Mouse (Mus musculus): ENCODE data around the gene Trpm8.

The Trpm8 gene

GRCm38 (mm10) chr1:88355681-88356080 is 78.2 kb downstream of the Trpm8 start:
- DNase-seq (ENCODE audit: low spot score): no peak

DNA sequence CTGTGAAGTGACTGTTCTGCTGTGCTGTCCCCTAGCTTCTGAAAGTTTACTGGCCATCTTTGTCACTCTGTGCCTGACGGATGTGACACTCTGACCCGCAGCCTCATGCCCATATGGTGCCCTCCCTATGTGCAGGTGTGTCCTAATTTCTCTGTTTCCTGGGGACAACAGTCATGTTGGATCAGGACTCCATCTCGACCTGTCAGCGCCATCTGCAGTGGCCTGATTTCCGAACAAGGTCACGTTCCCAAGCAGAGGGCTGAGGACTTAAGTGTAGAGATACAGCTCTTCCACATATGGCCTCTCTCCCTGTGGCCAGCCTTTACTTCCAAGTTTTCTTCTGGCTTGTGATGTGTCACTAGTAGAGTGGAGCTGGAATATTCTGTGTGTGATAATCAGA is 79.2 kb downstream of the Trpm8 start:
- no peak for DNase-seq (ENCODE audit: low spot score)

DNA sequence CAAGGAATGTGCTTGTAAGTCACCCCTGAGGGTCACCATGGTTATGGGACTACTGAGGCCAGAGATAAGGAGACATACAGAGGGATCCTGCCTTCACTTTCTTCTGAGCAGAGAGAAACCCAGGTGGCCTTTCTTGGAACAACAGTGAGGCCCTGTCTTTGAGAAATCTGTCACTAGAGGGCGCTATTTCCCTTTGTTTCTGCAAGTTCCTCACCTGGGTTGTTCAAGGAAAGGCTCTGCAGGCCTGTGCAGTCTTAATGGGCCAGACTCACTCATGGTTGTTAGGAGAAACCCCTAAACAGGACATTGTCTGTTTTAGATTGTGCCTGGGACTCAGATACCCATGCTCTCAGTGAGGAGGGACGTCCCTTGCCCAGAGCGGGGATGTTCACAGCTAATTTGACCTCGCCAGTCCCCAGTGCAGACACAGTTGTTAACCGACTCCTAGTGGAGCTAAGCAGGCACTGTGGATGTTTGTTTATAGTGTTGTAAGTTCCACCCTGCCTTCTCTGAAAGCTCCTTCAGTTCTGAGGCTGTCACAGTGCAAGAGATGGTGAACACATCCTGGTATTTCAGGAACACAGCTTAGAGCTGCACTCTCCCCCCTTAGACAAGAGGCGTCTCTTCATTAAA is 80.1 kb downstream of the Trpm8 start:
- no peak for DNase-seq (ENCODE audit: low spot score)

DNA sequence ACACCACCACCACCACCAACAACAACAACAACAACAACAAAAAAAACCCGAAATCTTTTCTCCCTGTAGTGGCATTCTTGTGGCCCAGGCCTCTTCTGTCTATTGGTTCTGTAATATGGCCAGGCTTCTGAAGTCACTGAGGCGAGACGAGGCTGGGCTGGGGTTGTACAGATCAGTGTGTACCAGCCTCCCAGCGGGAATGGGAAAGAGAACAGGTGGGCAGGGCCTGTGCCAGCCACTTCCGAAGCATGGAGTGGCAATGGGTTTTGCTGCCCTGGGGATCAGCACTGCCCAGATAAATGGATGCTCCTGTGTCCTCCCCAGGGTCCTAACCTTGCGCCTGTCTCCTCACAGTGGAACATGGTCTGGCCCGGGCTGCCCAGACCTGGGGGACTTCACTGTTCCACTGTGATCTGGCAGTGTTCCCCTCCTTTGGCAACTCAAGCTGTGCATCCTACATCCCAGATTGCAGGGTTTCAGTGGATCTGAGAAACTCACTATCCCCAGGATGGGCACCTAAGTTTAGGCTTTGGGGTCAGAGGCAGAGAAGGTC is 80.7 kb downstream of the Trpm8 start:
- no peak for DNase-seq (ENCODE audit: low spot score)

DNA sequence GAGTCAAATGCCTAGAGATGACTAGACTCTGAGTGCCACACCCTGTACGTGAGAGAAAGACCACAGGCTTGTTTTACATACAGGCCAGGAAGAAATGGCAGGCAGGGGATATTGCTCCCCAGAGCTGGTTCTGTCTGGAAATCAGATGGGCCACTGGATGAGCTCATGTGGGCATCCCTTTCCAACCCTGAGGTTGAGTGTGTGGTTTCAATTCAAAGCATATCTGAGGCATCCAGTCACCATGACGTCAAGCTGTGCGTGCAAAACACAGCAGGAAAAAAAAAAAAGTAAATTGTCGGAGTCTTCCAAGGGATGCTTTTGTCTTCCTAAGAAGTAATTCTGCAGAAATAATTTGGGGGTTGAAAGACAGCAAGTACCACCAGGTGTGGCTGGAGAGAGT is 83.6 kb downstream of the Trpm8 start:
- no peak for DNase-seq (ENCODE audit: low spot score)

- no peak for DNase-seq (ENCODE audit: low spot score)
Observed at GRCm38 (mm10) chr1:88366881-88367644, 89.6 kb downstream of the Trpm8 start.

DNA sequence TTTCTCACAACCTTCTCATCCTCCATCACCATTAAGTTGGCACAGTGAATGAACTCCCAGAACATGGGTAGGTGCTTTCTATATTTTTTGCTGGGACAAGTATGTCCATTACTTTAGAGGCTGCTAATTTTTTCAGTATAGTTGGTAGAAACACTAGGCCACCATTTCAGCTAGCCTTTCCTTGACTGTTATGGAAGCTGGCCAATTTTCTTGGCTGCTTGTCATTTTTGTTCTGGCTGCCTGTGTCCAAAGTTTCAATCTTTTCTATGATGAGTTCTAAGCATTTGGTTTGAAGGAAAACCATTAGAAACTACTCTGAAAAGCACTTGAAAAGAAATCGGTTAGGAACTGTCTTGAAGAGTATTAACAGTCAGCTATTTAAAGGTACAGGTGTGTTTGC is 101.0 kb downstream of the Trpm8 start:
- DNase-seq (ENCODE audit: low spot score): no peak

GRCm38 (mm10) chr1:88391632-88392031 is 114.2 kb downstream of the Trpm8 start:
- no peak for DNase-seq (ENCODE audit: low spot score)

DNA sequence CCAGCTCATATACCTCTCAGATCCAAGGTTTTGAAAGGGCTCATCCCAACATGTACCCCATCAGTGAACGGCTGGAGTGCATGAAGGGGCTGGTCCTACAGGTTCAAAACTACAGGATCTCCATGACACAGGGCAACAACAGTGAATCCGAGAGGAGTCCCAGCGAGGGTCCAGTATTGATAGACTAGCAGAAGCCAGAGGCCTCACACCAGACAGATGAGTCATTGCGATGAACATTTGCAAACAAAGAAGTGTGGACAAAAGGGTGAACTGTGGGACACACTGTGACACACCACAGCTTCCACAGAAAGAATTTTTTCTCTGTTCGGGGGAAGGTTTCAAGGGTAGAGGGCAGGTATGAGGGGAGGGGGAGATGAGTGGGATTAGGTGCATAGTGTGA is 115.9 kb downstream of the Trpm8 start:
- no peak for DNase-seq (ENCODE audit: low spot score)

GRCm38 (mm10) chr1:88403378-88403777 is 125.9 kb downstream of the Trpm8 start:
- DNase-seq (ENCODE audit: low spot score): no peak

- no peak for DNase-seq (ENCODE audit: low spot score)
Observed at GRCm38 (mm10) chr1:88406078-88406806, 128.8 kb downstream of the Trpm8 start.

DNA sequence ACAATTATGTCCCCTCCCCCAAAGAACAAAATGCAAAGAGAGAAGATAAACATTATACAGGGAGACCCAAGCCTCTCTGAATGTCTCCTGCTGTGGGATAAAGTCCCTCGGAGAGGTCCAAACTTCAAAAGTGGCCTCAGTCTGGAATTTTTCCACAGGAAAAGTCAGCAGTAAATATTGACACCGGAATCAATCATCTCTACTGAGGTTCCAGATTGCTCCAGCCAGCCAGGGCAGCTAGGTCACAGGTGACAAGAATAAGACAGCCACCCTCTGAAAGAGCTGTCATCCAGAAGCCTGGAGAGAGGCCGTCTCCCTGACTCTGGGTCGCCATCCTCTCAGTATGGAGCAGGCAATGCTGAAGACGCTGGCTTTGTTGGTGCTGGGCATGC is 129.3 kb downstream of the Trpm8 start, which contains the start of gene Spp2:
TSS of gene Spp2 (plus strand) at position 155 of the 392 bp plus-strand sequence.
- no peak for DNase-seq (ENCODE audit: low spot score)

- DNase-seq (ENCODE audit: low spot score): no peak
Observed at GRCm38 (mm10) chr1:88408340-88408739, 130.9 kb downstream of the Trpm8 start.

GRCm38 (mm10) chr1:88412013-88412412 is 134.6 kb downstream of the Trpm8 start:
- no peak for DNase-seq (ENCODE audit: low spot score)

- no peak for DNase-seq (ENCODE audit: low spot score)
Observed at GRCm38 (mm10) chr1:88418943-88419342, 141.5 kb downstream of the Trpm8 start.

DNA sequence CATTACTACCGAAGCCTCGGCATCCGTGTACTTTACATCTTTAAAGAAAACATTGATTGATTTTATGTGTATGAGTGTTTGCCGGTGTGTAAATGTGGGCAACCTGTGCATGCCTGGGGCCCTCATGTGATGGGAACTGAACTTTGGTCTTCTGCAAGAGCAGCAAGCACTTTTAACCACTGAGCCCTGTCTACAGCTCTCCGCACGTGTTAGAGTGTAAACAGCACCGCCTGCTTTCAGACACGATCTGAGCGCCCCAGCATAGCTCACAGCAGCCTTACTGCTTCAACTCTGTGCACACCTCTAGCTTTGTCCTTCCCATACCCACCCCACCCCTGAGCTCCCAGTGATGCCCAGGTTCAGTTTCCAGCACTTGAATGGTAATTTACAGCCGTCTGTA is 144.6 kb downstream of the Trpm8 start:
- DNase-seq (ENCODE audit: low spot score): no peak

GRCm38 (mm10) chr1:88422846-88423395 is 145.5 kb downstream of the Trpm8 start:
- DNase-seq (ENCODE audit: low spot score): no peak

- peak; percentile 35 for DNase-seq (ENCODE audit: low spot score)
Observed at GRCm38 (mm10) chr1:88424602-88425252, 147.3 kb downstream of the Trpm8 start.

DNA sequence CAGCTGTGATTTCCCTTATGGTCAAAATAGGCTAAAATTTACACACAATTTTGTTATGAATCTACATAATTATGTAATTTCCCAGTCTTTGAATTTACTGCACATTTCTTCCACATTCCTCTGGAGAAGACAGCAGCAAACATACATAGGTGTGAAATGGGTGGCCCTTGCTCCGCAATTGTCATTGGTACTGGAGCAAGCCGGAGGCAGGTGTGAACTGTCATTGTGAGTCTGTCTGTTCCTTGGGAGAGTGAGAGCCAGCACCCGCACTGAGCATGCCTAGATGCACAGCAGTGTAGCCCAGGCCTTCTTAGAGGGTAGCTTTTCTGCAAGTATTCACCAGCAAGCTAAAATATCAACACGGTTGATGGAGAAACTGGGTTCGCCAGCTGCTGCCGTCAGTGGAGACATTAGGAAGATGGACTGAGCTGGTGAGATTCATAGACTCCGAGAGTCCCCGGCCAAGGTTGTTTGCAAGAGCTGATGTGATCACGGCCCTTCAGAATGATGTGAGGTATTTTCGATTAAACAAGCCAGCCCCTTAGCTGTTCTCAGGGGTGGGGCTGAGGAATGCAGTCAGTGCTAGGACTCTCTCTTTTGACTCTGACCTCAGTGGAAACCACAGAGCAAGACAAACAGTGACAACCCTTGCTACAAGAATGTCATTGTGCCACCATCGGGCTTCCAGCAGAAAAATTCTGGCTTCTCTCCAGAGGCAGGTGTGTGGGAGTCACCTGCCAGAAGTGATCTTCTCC is 150.7 kb downstream of the Trpm8 start:
- DNase-seq (ENCODE audit: low spot score): no peak

GRCm38 (mm10) chr1:88429413-88429812 is 152.0 kb downstream of the Trpm8 start:
- DNase-seq (ENCODE audit: low spot score): no peak

DNA sequence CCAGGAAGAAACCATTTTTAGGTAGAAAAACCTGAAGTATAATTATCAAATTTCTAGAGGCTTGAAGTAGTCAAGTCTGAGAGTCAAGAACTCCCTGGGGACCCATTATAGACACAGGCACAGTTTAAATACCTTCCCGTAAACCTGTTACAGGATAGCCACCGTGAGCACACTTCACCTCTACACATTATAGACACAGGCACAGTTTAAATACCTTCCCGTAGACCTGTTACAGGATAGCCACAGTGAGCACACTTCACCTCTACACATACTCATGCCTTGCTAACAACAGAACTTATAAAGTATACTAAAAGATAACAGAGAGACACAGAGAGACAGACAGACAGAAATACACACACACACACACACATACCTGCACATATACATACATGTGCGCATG is 153.8 kb downstream of the Trpm8 start:
- no peak for DNase-seq (ENCODE audit: low spot score)
